Mouse (Mus musculus) B cell, adult 2 months (primary cell): ENCODE data around the gene Eln.

Experiments used
- DNase-seq, 2 experiments: peaks; one replicate each; pipeline ENCODE4 v3.0.0; 2022

The Eln gene

GRCm38 (mm10) chr5:134742221-134742795 lies 4.8 kb downstream of the Eln start:
- DNase-seq: no peak

- DNase-seq: no peak
Measured at GRCm38 (mm10) chr5:134740501-134741341, 6.4 kb downstream of the Eln start.

GRCm38 (mm10) chr5:134739951-134740350 lies 7.2 kb downstream of the Eln start:
- DNase-seq: no peak

- DNase-seq: no peak
Measured at GRCm38 (mm10) chr5:134734920-134735319, 12.2 kb downstream of the Eln start.

- DNase-seq: no peak
Measured at GRCm38 (mm10) chr5:134734072-134734471, 13.1 kb downstream of the Eln start.

- no peak for DNase-seq
Measured at GRCm38 (mm10) chr5:134733241-134733640, 13.9 kb downstream of the Eln start.

- DNase-seq: no peak
Measured at GRCm38 (mm10) chr5:134729124-134729523, 18.0 kb downstream of the Eln start.

- DNase-seq: no peak
Measured at GRCm38 (mm10) chr5:134728535-134728934, 18.6 kb downstream of the Eln start.

- DNase-seq: no peak
Measured at GRCm38 (mm10) chr5:134727001-134727639, 20.0 kb downstream of the Eln start.

GRCm38 (mm10) chr5:134725299-134725698 lies 21.8 kb downstream of the Eln start:
- DNase-seq: no peak

- DNase-seq: no peak
Measured at GRCm38 (mm10) chr5:134720058-134720457, 27.1 kb downstream of the Eln start.

- DNase-seq: no peak
Measured at GRCm38 (mm10) chr5:134711076-134711475, 36.0 kb downstream of the Eln start.

- DNase-seq: no peak
Measured at GRCm38 (mm10) chr5:134709275-134709674, 37.8 kb downstream of the Eln start.

- DNase-seq: peak; percentile 88 to 89
Measured at GRCm38 (mm10) chr5:134704157-134704556, 43.0 kb downstream of the Eln start.

- DNase-seq: no peak
Measured at GRCm38 (mm10) chr5:134695539-134695938, 51.6 kb downstream of the Eln start.

- no peak for DNase-seq
Measured at GRCm38 (mm10) chr5:134695082-134695481, 52.0 kb downstream of the Eln start.

GRCm38 (mm10) chr5:134692704-134693103 lies 54.4 kb downstream of the Eln start:
- DNase-seq: no peak

GRCm38 (mm10) chr5:134688718-134689284 lies 58.3 kb downstream of the Eln start:
- peak; percentile 100 for DNase-seq

GRCm38 (mm10) chr5:134688086-134688717 lies 58.9 kb downstream of the Eln start, which contains the start of gene Limk1:
Gene Limk1 (minus strand): TSS chr5:134688598.
- no peak for DNase-seq

- DNase-seq: no peak
Measured at GRCm38 (mm10) chr5:134687187-134687586, 59.9 kb downstream of the Eln start.

GRCm38 (mm10) chr5:134686541-134686940 lies 60.6 kb downstream of the Eln start:
- DNase-seq: no peak

GRCm38 (mm10) chr5:134684398-134684797 lies 62.7 kb downstream of the Eln start:
- DNase-seq: no peak

- DNase-seq: no peak
Measured at GRCm38 (mm10) chr5:134683813-134684212, 63.3 kb downstream of the Eln start.
